Mouse (Mus musculus): Measurements from ENCODE around the gene Tnni1. TPM values are rescaled to one million over a fixed set of nuclear protein-coding genes. Genes with fewer than 3 reads are reported as not detected.

Gene Tnni1
- 40.2 and 102 TPM in 2 replicates for polyA plus RNA-seq (2012; rRNA removed)

DNA sequence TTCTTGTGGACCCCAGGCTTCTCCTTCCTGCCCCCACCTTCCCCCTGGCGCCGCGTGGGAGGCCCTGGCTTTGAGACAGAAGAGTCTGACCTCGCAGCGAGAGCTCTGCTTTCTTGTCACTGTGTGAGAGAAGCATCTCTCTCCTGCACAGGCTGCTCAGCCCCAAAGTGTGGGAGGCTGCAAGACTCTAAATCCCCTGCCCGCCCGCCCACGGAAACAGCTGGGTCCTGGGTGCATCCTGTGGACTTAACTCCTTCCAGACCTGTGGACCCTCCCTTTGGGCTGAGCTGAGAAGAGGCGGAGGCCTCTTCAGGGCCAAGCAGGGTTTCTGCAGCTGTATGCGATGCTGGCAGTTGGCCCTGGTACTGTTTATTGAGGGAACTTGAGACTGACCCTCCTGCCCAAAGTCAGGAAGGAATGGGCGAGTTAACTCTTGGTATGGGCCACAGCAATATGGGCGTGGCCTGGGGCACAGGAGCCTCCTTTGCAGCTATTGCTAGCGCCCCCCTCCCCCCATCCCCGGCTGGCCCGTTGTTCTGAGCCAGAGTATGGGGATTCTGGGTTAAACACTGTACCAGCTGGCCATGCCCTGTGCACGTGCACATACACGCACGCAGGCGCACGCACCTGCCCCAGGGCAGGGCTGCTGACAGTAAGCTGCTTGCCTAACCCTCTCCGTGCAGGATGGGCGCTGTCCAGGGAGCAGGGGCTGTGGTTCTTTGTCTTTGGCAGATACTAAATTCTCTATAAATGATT, at the start of gene Tnni1:
Tnni1 (plus strand) TSS at position 655 of the 756 bp plus-strand sequence.

GRCm38 (mm10) chr1:135765645-135766591, 13.3 kb upstream of the Tnni1 start, which contains the start of gene Phlda3:
Gene Phlda3 (plus strand): TSS chr1:135766119.

GRCm38 (mm10) chr1:135818481-135819086, 39.4 kb downstream of the Tnni1 start, which contains the start of gene Lad1:
Gene Lad1 (plus strand): TSS chr1:135818598.

GRCm38 (mm10) chr1:135835716-135836483, 56.7 kb downstream of the Tnni1 start, which contains the start of gene Tnnt2:
Gene Tnnt2 (plus strand): TSS chr1:135836354.

Other genes starting within 250 kb of the Tnni1 start
- gene Nav1, start 172.1 kb upstream of the Tnni1 start, polyA plus RNA-seq (2012; rRNA removed) = 20.1 and 27.1 TPM in 2 replicates
- 43.1 and 71.9 TPM in 2 replicates for gene Csrp1, start 59.4 kb upstream of the Tnni1 start, polyA plus RNA-seq (2012; rRNA removed)
- 17.4 and 18.4 TPM in 2 replicates for gene Phlda3, start 13.3 kb upstream of the Tnni1 start, polyA plus RNA-seq (2012; rRNA removed)
- gene Lad1, start 39.2 kb downstream of the Tnni1 start, polyA plus RNA-seq (2012; rRNA removed) = 0.44 and 1.3 TPM in 2 replicates
- 99.6 and 167 TPM in 2 replicates for gene Tnnt2, start 56.9 kb downstream of the Tnni1 start, polyA plus RNA-seq (2012; rRNA removed)
- gene Pkp1, start 139.8 kb downstream of the Tnni1 start, polyA plus RNA-seq (2012; rRNA removed) = 0.11 and 0.32 TPM in 2 replicates
- gene Igfn1, start 226.9 kb downstream of the Tnni1 start, polyA plus RNA-seq (2012; rRNA removed) = 0.07 and 0.16 TPM in 2 replicates
- 73.3 and 129 TPM in 2 replicates for gene Tmem9, start 228.7 kb downstream of the Tnni1 start, polyA plus RNA-seq (2012; rRNA removed)